Mouse (Mus musculus) lung, adult 2 months (tissue): ENCODE results near the gene Noc4l.
A peak's percentile ranks its signal among the peaks of the same experiment; 100 is the strongest.

Source experiments
- CTCF ChIP-seq: fragments of 200-500 bp; IDR thresholded peaks from 2 replicates; pipeline ENCODE4 v1.5.1; 2011; ENCODE audit warnings: mild to moderate bottlenecking, low read length, control low read depth; ENCODE audit not compliant: insufficient read depth
- POLR2A ChIP-seq: fragments of 200-500 bp; IDR thresholded peaks from 2 replicates; pipeline ENCODE4 v1.6.1; 2011; ENCODE audit warnings: low read depth, mild to moderate bottlenecking, control low read depth, low read length, borderline replicate concordance; ENCODE audit errors: extremely low read depth

DNA sequence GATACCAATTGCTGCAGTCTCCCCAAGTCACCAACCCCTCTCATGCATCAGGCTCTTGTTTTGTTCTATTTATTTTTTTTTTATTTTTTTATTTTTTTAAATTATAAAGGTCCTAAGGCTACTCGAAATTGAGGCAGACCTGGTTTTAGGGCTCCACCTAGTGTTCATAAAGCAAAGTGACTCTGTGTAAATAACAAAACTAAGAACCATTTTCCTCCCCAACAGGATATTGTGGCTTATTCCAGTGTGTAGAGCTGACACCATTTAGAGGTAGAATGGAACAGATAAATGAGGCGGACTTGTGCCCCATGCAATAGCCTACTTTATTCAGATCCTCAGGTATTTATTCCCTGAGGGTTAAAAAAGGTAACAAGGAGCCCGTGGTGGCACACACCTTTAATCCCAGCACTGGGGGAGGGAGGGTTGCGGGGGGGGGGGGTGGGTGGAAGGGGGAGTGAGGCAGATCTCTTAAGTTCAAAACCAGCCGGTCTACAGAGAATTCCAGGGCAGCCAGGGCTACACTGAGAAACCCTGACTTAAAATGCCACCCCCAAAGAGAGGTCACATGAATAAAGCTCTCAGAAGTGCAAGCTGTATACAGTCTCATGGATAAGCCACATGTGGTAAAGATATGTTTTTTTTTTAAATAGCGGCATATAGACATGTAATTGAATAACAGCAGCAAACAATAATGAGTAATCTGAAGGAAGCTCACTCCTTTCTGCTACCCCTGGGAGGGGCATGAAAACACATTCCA is 17.1 kb downstream of the Noc4l start:
- TF ChIP-seq CTCF (peak; percentile 44; the same call in 1 of the 2 replicates), POLR2A (no peak)
